Mouse (Mus musculus): Measurements from ENCODE around the gene Pcsk2.

DNA sequence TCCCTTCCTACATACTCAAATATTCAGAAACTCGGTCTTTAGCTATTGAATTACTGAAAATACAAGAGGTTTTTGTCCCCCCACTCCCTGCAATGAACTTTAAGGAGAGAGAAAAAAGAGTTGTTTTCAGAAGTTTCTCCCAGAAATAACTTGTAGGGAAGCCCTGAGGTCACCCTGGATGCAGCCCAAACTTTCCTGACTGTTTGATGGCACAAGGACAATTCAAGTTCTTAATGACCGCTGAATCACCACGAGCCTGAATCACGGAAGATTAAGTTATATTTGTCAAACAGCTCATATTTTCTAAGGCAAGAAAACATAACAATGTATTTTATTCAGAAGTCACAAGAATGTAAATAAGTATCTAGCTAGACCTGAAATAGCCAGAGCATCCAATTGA lies 197.1 kb downstream of the Pcsk2 start:
- no peak for TF ChIP-seq POLR2A (IDR thresholded peaks at IDR 0.05; ENCODE audit: insufficient read depth, low read depth, low read length)
- TF ChIP-seq EP300 (IDR thresholded peaks at IDR 0.05; ENCODE audit: insufficient read depth, low read depth, low read length) = no peak
- TF ChIP-seq CTCF (IDR thresholded peaks at IDR 0.05) = no peak
